Mouse (Mus musculus): ENCODE measurements around the gene Camta1. TPM values are rescaled to one million over a fixed set of nuclear protein-coding genes. Genes with fewer than 3 reads are reported as not detected.
A peak's percentile ranks its signal among the peaks of the same experiment; 100 is the strongest.

Camta1 gene
- polyA plus RNA-seq, 1 experiment = 155 TPM

- Histone ChIP-seq H3K4me1 (ENCODE audit: control insufficient read depth, insufficient read depth, low read length) (peaks cover 50% of the 10 kb centered on the region), H3K4me3 (replicated peaks; ENCODE audit: insufficient read depth, low read depth, low read length) (no peak overlapping the region), H3K27ac (ENCODE audit: insufficient read depth, low read length) (peak overlapping the region; percentile 48), H3K27me3 (ENCODE audit: control insufficient read depth, insufficient read depth, low read length) (no peaks in the 10 kb centered on the region)
- no peak for TF ChIP-seq POLR2A (IDR thresholded peaks at IDR 0.05; ENCODE audit: borderline replicate concordance, insufficient read depth, low read length)
- no peak for TF ChIP-seq CTCF (IDR thresholded peaks at IDR 0.05; ENCODE audit: borderline replicate concordance, insufficient read depth, low read depth, low read length)
- no peak for DNase-seq
- WGBS = 73% methylated on average over 8 of the region's 8 CpGs
Observed at GRCm38 (mm10) chr4:151310773-151311172, 550.9 kb downstream of the Camta1 start.

GRCm38 (mm10) chr4:151310056-151310685 lies 551.5 kb downstream of the Camta1 start:
- peak overlapping the region; percentile 48 for H3K27ac ChIP-seq (ENCODE audit: insufficient read depth, low read length)
- WGBS = 23% methylated on average over 12 of the region's 12 CpGs
- no peak overlapping the region for H3K4me3 ChIP-seq (replicated peaks; ENCODE audit: insufficient read depth, low read depth, low read length)
- DNase-seq = peak; percentile 67 to 81
- no peak for TF ChIP-seq CTCF (IDR thresholded peaks at IDR 0.05; ENCODE audit: borderline replicate concordance, insufficient read depth, low read depth, low read length)
- no peak for TF ChIP-seq POLR2A (IDR thresholded peaks at IDR 0.05; ENCODE audit: borderline replicate concordance, insufficient read depth, low read length)
- peaks cover 51% of the 10 kb centered on the region for H3K4me1 ChIP-seq (ENCODE audit: control insufficient read depth, insufficient read depth, low read length)
- no peaks in the 10 kb centered on the region for H3K27me3 ChIP-seq (ENCODE audit: control insufficient read depth, insufficient read depth, low read length)

GRCm38 (mm10) chr4:151306890-151307289 lies 554.8 kb downstream of the Camta1 start:
- DNase-seq = peak in 1 of 2 experiments; percentile 42
- H3K27me3 ChIP-seq (ENCODE audit: control insufficient read depth, insufficient read depth, low read length) = no peaks in the 10 kb centered on the region
- no peak overlapping the region for H3K4me3 ChIP-seq (replicated peaks; ENCODE audit: insufficient read depth, low read depth, low read length)
- WGBS = 83% methylated on average over 11 of the region's 11 CpGs
- peak overlapping the region; percentile 6; the same call in 1 of the 2 replicates for H3K27ac ChIP-seq (ENCODE audit: insufficient read depth, low read length)
- TF ChIP-seq CTCF (IDR thresholded peaks at IDR 0.05; ENCODE audit: borderline replicate concordance, insufficient read depth, low read depth, low read length) (no peak), POLR2A (IDR thresholded peaks at IDR 0.05; ENCODE audit: borderline replicate concordance, insufficient read depth, low read length) (no peak)
- H3K4me1 ChIP-seq (ENCODE audit: control insufficient read depth, insufficient read depth, low read length) = peaks cover 65% of the 10 kb centered on the region

- TF ChIP-seq CTCF (IDR thresholded peaks at IDR 0.05; ENCODE audit: borderline replicate concordance, insufficient read depth, low read depth, low read length) (no peak), POLR2A (IDR thresholded peaks at IDR 0.05; ENCODE audit: borderline replicate concordance, insufficient read depth, low read length) (no peak)
- Histone ChIP-seq H3K27ac (ENCODE audit: insufficient read depth, low read length) (peak overlapping the region; percentile 6), H3K4me3 (replicated peaks; ENCODE audit: insufficient read depth, low read depth, low read length) (no peak overlapping the region), H3K4me1 (ENCODE audit: control insufficient read depth, insufficient read depth, low read length) (peaks cover 63% of the 10 kb centered on the region), H3K27me3 (ENCODE audit: control insufficient read depth, insufficient read depth, low read length) (no peaks in the 10 kb centered on the region)
- 25% methylated on average over 11 of the region's 11 CpGs for WGBS
- DNase-seq = peak; percentile 68
Observed at GRCm38 (mm10) chr4:151306311-151306765, 555.3 kb downstream of the Camta1 start.

- H3K27ac ChIP-seq (ENCODE audit: insufficient read depth, low read length) = 0 out of 2 replicates have a peak overlapping the region, but pooled peaks have one; percentile 6
- TF ChIP-seq POLR2A (IDR thresholded peaks at IDR 0.05; ENCODE audit: borderline replicate concordance, insufficient read depth, low read length) = no peak
- no peak for TF ChIP-seq CTCF (IDR thresholded peaks at IDR 0.05; ENCODE audit: borderline replicate concordance, insufficient read depth, low read depth, low read length)
- no peak overlapping the region for H3K4me3 ChIP-seq (replicated peaks; ENCODE audit: insufficient read depth, low read depth, low read length)
- peaks cover 61% of the 10 kb centered on the region for H3K4me1 ChIP-seq (ENCODE audit: control insufficient read depth, insufficient read depth, low read length)
- no peaks in the 10 kb centered on the region for H3K27me3 ChIP-seq (ENCODE audit: control insufficient read depth, insufficient read depth, low read length)
- 46% methylated on average over 6 of the region's 6 CpGs for WGBS
- DNase-seq = peak; percentile 33 to 38
Observed at GRCm38 (mm10) chr4:151305761-151306160, 555.9 kb downstream of the Camta1 start.

- no peak overlapping the region for H3K4me3 ChIP-seq (replicated peaks; ENCODE audit: insufficient read depth, low read depth, low read length)
- no peak overlapping the region for H3K27ac ChIP-seq (ENCODE audit: insufficient read depth, low read length)
- DNase-seq = no peak
- H3K4me1 ChIP-seq (ENCODE audit: control insufficient read depth, insufficient read depth, low read length) = peaks cover 59% of the 10 kb centered on the region
- 78% methylated on average over 3 of the region's 3 CpGs for WGBS
- TF ChIP-seq POLR2A (IDR thresholded peaks at IDR 0.05; ENCODE audit: borderline replicate concordance, insufficient read depth, low read length) = no peak
- TF ChIP-seq CTCF (IDR thresholded peaks at IDR 0.05; ENCODE audit: borderline replicate concordance, insufficient read depth, low read depth, low read length) = no peak
- no peaks in the 10 kb centered on the region for H3K27me3 ChIP-seq (ENCODE audit: control insufficient read depth, insufficient read depth, low read length)
Observed at GRCm38 (mm10) chr4:151303931-151304330, 557.7 kb downstream of the Camta1 start.

- Histone ChIP-seq H3K27ac (ENCODE audit: insufficient read depth, low read length) (no peak overlapping the region), H3K4me3 (replicated peaks; ENCODE audit: insufficient read depth, low read depth, low read length) (no peak overlapping the region), H3K4me1 (ENCODE audit: control insufficient read depth, insufficient read depth, low read length) (peaks cover 59% of the 10 kb centered on the region), H3K27me3 (ENCODE audit: control insufficient read depth, insufficient read depth, low read length) (no peaks in the 10 kb centered on the region)
- DNase-seq = no peak
- TF ChIP-seq CTCF (IDR thresholded peaks at IDR 0.05; ENCODE audit: borderline replicate concordance, insufficient read depth, low read depth, low read length) = no peak
- no peak for TF ChIP-seq POLR2A (IDR thresholded peaks at IDR 0.05; ENCODE audit: borderline replicate concordance, insufficient read depth, low read length)
- WGBS = 77% methylated on average over 5 of the region's 5 CpGs
Observed at GRCm38 (mm10) chr4:151303436-151303835, 558.2 kb downstream of the Camta1 start.
